Mouse (Mus musculus) urinary bladder, adult 2 months (tissue): ENCODE data around the gene Iqch. TPM values are rescaled to one million over a fixed set of nuclear protein-coding genes. Genes with fewer than 3 reads are reported as not detected.

Experiments used
- DNase-seq: peaks from one replicate; pipeline ENCODE4 v3.0.0; 2022; ENCODE audit warnings: low spot score
- polyA plus RNA-seq: library from polyadenylated mRNA; depleted of rRNA; stranded (reverse); fragments of >200 nt; gene quantifications from 2 replicates; pipeline ENCODE4 v1.2.3, GENCODE M21; 2012; rRNA removed

Gene Iqch
- 0.03 TPM in 1 of 2 replicates, not detected in the other for polyA plus RNA-seq

DNA sequence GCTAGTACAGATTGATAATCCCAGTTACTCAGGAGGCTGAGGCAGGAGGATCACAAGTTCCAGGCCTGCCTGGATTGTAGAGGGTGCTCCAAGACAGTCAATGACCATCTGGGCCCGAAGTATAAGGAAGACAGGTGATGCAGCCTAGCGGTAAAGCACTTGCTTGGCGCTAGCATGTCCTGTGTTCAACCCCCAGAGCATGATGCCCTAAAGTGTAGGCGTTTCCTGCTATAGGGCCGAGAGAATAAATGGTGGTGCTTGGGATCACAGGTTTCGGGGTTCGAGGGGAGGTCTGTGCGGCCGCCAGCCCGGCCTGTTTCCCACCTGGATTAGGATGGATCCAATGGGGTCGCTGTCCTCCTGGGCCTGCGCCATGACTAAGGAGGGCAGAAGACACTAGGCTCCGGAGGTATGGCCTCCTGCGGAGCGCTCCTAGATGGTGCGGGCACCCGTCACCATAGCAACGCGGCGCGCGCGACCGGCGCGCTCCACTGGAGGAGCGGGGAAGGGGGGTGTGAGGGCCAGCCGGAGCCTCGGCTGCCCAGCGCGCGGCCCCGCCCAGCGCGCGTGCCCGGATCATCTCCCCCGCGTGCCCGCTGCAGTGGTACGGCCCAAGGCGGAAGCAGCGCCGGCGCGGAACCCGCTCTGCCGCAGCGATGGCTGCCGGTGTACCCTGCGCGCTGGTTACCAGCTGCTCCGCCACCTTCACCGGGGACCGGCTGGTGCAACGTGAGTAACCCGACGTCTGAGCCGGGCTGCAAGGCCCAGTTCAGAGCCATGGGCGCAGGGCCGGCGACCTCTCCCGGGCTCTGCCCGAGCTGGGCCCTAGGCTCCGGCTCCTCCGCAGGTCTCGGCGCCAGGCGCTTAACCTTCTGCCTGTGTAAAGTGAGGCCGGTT is at the start of gene Iqch, which contains the start of gene Aagab:
Iqch (minus strand) TSS at position 451 of the 897 bp plus-strand sequence.
Aagab (plus strand) TSS at position 618 of the 897 bp plus-strand sequence.
- peak; percentile 93 for DNase-seq

DNA sequence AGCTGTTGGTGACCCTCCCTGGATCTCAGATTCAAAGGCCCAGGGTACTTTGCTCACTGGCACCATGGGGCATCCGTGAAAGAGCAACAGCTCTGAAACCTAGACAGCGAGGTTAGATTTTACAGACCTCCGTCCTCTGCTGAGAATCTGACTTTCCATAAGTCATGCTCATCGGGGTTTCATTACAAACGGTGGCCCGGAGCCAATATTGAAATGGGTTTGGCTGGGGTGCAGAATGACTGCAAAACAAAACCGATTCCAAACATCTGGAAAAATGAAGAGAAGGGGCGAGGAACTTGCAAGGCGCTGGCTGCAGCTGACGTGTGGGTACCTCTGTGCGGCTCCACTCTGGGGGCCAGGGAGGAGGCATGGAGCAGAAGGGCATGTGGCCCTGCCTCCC is 49.3 kb upstream of the Iqch start:
- DNase-seq = no peak

DNA sequence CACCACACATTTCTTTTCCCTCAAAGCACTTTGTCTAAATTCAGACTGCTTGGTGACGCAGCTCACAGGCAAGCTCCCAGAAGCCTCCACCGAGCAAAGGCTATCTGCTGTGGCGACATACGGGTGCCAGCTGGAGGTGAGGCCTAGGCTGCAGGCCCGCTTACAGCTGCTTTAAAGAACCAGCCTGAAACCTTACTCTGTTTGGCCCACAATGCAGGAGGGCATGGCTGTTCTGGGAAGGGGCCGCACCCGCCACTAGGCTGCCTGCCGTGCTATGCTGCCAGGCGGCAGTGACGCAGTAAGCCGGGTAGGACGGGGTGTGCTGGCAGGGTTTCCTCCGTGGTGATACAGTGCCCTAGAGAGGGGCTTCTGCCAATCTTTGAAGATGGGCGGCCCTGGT is 48.6 kb upstream of the Iqch start:
- peak; percentile 27 for DNase-seq

DNA sequence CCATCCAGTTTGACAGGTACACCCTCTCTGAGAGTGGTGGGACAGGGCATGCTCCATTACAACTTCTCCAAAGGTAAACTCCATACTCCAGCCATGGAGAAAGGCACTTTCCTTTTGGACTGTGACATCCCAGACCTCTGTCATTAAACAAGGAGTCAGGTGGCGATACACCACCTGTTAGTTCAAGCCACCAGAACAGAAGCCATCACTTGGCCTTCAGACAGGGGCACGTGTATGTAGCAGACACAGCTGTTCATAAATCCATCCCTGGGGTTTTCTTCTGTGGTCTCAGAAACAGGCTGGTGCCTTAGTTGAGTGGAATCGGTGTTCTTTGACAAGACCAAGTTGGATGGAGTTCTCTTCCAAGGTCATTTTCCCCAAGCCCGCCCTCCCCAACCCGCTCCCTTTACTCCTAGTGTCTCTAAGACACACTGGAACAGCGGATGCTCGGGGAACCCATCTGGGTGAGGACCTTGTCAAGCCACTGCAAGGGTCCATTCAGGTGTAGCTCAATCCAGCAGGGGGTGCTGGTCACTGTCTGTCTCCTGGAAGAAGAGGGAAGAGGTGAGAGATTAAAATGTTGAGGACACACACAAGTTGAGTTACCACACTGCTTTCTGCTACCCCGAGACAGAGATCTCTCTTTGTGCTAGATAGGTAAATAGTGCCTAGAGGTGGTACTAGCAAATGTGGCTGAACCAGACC is 47.7 kb upstream of the Iqch start:
- no peak for DNase-seq

DNA sequence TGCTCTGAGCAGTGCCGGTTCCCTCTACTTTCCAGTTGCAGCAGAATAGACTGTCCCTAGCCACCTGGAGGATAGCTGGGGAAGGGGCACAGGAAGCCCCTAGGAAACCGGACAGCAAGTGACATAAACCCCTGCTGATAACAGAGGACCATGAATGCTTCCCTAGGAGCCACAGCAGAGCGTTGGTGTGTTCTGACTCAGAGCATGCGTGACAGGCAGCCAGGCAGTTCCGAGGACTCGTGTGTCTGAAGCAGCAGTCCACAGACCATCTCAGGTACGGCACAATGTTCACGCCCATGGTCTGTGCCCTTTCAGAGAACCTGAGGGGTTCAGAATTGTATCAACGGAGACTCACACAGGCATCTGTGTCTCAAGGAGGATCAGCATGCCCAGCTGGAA is 46.2 kb upstream of the Iqch start:
- DNase-seq = no peak

DNA sequence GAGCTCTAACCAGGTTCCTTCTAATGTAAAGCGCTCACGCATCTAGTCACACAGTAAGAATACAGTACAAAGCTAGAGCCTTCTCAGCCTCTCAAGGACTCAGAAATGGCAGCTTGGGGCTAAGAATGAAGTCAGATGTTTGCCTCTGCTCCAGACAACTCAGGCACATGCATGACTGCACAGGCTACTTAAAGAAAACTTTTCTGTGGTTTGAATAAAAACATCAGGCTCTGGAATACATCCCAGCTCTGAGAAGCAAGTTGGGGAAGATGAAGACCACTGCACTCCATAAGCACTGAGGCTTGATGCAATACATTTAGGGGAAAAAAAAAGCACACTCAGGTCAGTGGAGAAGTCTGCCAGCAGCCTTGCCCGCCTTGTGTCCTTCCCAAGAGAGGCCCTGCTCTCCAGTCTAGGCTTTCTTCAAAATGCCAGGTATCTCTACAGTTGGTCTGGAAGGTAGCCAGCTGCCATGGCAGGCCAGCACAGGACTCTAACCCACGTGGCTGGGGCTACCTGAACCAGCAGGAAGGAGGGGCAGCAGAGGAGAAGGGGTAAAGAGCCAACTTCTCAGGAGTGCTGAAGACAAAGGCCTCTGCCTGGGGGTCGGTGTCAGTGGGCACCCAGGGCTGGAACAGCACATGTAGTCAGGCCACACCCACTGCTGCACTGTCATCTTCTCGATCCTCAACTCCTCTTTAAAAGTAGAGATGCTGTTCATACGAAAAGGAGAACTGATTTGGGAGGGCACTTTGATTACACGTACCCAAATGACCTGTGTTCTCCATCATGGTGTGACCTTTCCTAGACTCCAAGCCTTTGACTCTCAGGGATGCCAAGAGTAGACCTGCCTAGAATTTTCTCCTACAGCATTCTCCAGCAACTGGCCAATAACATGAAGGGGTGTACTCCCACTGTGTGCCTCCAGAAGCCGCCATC is 45.6 kb upstream of the Iqch start:
- DNase-seq = no peak

DNA sequence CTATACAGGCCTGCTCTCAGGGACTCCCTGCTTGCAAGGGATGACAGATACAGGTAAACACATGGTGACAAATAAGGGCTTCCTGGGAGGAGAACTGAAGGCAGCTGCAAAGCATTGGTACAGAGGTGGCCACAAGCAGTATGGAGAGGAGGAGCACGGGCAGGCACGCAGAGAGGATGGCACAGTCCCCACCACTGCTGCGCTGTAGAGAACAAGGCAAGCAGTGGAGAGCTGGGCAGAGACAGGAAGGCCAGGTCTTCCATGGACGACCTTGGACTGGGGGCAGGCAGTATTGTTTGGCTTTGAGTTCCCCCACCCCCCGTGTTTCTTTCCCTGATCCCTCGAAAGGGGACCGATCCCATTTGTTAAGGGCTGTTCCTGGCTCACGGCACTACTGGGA is 42.8 kb upstream of the Iqch start:
- DNase-seq = no peak

DNA sequence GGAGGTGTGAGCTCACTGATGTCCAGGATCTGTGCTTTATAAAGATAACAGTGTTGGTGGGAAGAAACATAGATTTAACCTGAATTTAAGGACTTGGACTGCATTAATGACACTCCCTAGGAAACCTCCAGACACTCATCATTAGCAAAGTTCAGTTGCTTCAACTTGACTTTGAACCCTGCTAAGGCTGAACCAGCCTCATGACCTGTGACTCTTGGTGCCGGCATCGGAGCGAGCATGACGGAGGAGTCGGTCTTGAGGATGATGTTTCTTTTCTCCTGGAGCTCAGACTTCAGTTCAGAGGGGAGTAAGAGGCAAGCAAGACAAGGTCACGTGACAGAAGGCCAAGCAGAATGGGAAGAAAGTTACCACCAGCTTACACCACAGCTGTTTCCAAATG is 41.7 kb upstream of the Iqch start:
- no peak for DNase-seq

DNA sequence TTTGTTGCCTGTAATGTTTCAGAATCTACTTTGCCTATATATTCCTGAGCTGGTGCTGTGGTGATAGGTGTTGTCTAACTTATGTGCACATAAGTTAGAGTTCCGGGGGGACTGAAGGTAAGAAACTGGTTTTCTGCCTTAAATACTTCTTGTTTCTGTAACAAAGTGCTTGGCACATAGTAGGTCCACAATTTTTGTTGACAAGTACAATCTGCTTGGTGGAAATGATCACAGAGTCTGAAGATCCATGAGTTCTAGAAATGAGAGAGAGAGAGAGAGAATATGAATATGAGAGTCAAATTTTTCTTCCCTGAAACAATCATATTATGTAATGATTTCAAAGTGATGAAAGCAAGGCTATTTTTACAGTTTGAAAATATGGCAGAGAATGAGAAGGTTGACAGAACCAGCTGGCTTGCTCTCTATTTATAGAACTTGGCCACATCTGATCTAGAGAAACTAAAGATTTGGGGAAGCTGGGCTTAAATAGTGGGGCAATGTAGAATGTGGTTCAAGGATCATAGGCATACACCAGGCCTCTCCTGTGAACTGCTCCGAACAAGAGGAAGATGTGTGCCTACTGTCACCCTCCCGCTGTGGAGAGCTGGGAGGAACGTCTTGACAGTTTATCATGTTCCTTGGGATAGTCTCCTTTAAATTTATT is 39.8 kb upstream of the Iqch start:
- DNase-seq = no peak

DNA sequence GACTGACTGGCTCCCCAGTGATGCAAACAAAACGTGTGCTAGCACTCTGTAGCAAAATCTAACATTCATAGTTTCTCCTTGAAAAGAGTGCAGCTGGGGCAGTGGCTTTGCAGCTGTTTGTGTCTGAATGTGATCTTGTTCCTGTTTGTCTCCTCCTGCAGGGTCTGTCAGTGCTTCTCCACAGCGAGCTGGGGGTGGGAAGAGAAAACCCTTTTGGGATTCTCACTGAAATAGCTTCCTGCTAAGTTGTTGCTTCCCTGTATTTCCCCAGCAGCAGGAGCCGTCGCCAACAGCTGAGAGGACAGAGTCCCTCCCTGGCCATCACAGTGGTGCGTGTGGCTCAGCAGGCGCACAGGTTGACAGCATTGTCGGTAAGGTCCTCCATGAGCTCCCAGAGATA is 33.8 kb upstream of the Iqch start:
- DNase-seq = no peak

DNA sequence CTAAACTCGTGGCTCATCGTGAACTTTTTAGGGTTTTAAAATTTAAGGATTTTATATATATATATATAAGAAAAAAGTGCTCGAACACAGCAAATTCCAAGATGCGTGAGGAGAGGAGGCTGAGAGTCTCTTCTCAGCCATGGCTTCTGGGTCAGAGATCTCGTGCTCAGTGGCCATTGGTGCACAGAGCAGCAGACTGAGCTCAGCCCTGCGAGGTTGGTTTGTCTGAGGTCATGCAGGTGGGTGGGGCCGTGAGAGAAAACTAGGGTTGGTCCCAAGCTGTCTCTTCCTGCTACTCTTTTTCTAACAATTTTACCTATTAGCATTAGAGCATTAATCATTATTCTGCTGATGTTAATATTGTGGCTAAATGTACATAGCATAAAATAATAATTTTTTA is 31.0 kb upstream of the Iqch start:
- DNase-seq = no peak

DNA sequence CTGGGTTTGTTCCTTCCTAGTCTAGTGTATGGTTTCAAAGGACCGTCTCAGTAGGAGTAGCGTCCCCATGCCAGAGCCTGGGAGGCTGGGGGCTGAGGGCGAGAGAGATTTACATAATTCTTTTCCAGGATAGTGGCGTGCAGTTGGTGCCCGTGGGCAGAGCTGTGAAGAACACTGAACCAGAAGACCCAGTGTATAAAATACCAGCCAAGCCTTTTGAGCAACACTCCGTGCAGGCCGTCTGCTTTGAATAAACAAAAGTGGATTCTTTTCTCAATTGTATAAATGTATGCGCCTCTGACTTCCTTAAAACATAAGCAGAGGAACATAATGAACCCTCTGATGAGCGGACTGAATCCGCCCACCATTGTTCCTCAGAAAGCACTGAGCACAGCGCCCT is 30.6 kb upstream of the Iqch start:
- DNase-seq = no peak

DNA sequence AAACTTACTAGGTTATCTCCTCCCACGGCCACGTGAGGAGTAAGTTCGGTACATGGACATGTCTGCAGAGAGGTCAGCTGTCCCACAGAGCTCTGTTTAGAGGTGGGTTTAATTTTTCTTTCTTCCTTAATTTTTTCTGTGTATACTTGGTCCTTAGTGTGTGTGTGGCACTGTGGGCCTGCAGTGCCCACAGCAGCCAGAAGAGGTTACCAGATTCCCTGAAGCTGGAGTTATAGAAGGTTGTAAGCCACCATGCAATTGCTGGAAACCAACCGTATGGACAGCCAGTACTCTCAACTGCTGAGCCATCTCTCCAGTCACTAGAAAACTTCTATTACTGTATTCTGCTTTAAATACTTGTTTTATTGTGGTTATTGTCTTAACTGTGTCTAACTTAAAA is 29.8 kb upstream of the Iqch start:
- no peak for DNase-seq

DNA sequence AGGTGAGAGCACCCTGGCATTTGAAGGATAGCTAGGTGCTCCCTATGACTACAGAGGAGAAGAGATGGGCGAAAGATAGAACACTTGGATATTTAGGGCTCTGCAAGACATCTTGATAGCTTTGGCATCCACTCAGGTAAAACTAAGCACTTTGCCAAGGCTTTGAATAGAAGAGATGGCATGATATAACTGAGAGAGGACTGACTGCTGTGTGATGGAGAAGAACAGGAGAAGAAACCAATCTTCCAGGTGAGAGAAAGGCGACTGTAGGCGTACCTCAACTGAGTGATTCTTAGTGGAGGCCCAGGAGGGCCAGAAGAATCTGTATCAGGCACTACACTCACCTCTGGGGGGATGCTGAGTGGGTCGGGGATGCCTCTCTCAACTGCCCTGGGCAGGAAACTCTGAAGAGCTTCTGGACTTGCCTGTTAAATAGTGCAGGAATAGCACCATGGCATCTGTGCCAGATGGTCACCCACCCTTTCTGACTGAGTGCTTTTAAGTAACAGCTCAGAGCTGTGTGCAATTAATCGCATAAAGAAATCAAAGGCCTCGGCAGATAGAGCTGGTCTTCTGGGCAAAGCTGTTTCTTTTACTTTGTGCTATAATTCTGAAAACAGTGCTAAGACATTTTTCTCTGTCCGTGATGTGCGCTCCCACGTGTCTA is 22.9 kb upstream of the Iqch start:
- DNase-seq = no peak

DNA sequence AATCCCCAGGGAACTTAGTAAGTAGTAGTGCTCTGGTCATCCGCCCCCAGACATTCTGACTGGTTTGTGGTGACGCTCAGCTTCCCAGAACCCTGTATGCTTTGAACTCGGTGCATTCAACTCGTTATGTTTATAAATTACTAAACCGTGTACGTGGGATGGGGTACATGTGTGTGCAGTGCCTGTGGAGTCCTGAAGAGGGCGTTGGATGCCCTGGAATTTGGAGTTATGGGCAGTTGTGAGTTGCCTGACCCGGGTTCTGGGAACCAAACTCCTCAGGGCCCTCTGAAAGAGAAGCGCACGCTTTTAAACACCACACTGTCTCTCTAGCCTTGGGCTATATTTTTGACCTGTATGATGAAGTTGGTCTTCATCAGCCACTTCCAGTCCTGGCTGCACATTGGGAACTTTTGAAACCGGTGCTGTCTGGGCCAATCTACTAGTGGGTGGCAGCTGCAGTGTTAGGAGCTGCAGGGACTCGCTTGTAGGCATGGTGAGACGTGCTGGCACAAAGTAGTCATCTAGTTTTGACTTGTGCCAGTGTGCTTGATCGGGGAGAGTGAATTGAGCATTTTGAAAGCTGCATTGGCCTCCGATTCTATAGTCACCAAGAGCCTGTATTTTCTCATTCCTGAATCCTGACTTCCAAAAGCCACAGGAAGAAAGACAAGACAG is 21.7 kb upstream of the Iqch start:
- no peak for DNase-seq

DNA sequence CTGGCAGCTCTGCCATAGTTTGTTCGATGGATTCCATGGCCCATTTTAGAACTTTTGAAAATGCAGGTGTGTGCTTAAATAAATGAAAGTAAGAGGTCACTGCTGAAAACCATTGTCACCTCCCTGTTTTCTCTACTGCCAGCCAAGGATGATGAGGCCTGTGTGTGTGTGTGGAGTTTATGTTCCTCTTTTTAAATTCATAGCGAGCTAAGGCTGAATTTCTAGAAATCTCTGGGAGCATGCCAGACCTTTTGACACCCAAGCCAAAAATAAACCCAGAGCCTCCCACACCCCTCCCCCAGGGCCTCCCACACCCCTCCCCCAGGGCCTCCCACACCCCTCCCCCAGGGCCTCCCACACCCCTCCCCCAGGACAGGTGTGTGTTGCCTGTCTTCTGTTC is 15.7 kb upstream of the Iqch start:
- no peak for DNase-seq

DNA sequence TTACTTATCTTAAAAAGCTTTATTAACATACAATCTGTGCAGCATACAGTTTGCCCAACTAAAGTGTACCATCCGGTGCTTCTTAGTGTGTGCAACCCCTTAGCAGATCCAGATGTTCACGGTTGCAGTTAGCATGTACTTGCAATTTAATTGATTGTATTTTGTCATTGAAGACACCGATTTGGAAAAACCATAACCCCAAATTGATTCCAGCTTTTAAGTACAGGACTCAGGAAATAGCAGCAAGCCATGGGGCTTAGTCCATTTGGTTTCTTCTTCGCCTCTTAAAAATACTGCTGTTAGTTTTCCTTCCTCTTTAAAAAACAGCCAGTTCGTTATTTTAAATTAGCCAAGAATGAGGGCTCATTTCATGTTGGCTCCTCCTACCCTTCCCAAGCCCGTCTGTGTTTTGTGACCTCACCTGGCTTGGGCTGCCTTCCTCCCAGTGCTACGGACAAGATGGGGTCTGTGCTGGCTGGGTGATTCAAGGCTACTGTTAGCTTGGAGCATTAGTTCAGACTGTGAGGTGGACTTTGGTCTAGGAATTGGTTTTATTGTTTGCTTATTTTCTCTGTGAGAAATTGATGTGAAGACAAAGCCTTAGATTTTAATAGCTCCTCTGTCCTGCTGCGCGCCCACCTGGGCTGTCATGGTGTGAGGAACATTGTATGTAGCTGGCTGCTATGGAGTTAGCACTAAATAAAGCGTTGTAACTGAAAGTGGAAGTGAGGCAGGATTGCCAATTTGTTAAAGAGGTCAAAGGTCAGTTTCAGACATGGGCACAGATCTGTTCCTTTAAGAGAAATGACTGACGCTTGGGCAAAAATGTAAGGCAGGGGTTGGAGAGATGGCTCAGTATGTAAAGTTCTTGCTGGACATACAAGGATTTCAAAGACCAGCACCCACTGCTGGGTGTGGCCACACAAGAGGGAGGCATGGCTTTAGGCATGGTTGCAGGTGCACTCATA is 12.0 kb upstream of the Iqch start:
- no peak for DNase-seq

DNA sequence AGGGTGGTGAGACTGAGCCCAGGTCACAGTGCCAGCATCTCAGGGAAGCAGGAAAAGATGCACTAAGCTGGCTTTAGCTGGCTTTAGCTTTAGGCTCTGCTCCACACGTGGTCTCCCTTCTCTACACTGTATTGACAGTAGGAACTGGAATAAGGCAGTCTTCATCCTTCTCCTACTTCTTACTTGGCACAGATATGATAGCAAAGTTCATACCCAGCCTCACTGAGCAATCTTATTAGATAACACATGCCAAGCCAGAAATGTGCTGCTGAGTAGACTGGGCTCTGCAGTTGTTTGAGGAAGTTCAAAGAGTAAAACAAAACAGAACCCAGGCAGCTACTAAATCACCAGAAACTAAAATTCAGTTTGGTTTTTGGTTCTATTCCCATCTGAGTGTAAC is 11.3 kb upstream of the Iqch start:
- no peak for DNase-seq
